Mouse (Mus musculus) spleen, adult 2 months (tissue): ENCODE results near the gene Jaml.

Source experiments
- CTCF ChIP-seq: fragments of 200-500 bp; IDR thresholded peaks from 2 replicates; pipeline ENCODE4 v1.5.1; 2011; ENCODE audit warnings: mild to moderate bottlenecking, inconsistent platforms; ENCODE audit not compliant: insufficient read depth, insufficient read length, insufficient replicate concordance; ENCODE audit errors: extremely low read depth
- POLR2A ChIP-seq: fragments of 200-500 bp; IDR thresholded peaks from 2 replicates; pipeline ENCODE4 v1.6.1; 2011; ENCODE audit warnings: low read depth, low read length, inconsistent platforms

DNA sequence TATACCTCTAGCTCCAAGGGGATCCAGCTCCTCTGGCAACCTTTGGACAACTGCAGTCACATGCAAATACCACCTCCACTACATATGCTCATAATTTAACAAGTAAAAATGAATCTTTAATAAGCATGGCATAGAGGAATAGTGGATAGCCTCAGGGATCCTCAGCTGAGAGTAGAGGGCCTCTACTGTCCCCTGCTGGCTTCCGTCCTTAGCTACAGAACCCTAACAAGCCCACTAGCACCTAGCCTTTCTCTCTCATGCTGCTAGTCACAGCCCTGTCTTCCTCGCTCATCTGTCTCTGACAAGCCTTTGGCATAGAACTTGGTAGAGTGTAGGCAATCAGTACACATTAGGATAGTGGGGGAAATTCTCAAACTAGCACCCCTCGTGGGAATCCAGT lies 11.8 kb downstream of the Jaml start:
- TF ChIP-seq CTCF, result no peak
- TF ChIP-seq POLR2A, result no peak
